Mouse (Mus musculus) gastrocnemius, postnatal 25 days (tissue): ENCODE measurements at regions not wholly inside any gene's neighbourhood (a gene's known extent, or its start where the extent isn't known, plus 50 kb on each side); places are given as distances from the start of the nearest gene placed in this dataset.

Experiments
- DNase-seq: peaks from one replicate; pipeline ENCODE4 v3.0.0; 2022

- no peak for DNase-seq
Observed at GRCm38 (mm10) chr3:65478215-65478614, 50.0 kb upstream of the Tiparp start.

GRCm38 (mm10) chr3:65477111-65477510 lies 51.1 kb upstream of the Tiparp start:
- no peak for DNase-seq

- DNase-seq, result no peak
Observed at GRCm38 (mm10) chr3:65476091-65476953, 51.9 kb upstream of the Tiparp start.

- no peak for DNase-seq
Observed at GRCm38 (mm10) chr3:65474585-65474984, 53.6 kb upstream of the Tiparp start.

- peak; percentile 71 for DNase-seq
Observed at GRCm38 (mm10) chr3:65471796-65472195, 56.4 kb upstream of the Tiparp start.

- no peak for DNase-seq
Observed at GRCm38 (mm10) chr3:65469207-65469606, 59.0 kb upstream of the Tiparp start.

- DNase-seq, result no peak
Observed at GRCm38 (mm10) chr3:65464769-65465168, 63.4 kb upstream of the Tiparp start.

- no peak for DNase-seq
Observed at GRCm38 (mm10) chr3:65460936-65461335, 67.3 kb upstream of the Tiparp start.

GRCm38 (mm10) chr3:65459702-65460101 lies 67.3 kb upstream of the Ssr3 start:
- no peak for DNase-seq

GRCm38 (mm10) chr3:65457931-65458330 lies 65.5 kb upstream of the Ssr3 start:
- no peak for DNase-seq

GRCm38 (mm10) chr3:65455597-65456284 lies 63.3 kb upstream of the Ssr3 start:
- peak; percentile 74 for DNase-seq

- DNase-seq, result no peak
Observed at GRCm38 (mm10) chr3:65454301-65454700, 61.9 kb upstream of the Ssr3 start.

GRCm38 (mm10) chr3:65449176-65449575 lies 56.8 kb upstream of the Ssr3 start:
- DNase-seq, result peak; percentile 45

- no peak for DNase-seq
Observed at GRCm38 (mm10) chr3:65443701-65444100, 51.3 kb upstream of the Ssr3 start.

GRCm38 (mm10) chr3:65442946-65443345 lies 50.5 kb upstream of the Ssr3 start:
- no peak for DNase-seq

- peak; percentile 55 for DNase-seq
Observed at GRCm38 (mm10) chr3:65442269-65442668, 49.8 kb upstream of the Ssr3 start.
